Mouse (Mus musculus) liver, adult 2 months (tissue): ENCODE results near the gene Pgm1.

Experiments
- CTCF ChIP-seq: fragments of 200-500 bp; IDR thresholded peaks from 2 replicates; pipeline ENCODE4 v1.5.1; 2011; ENCODE audit warnings: low read depth, low read length, control low read depth
- POLR2A ChIP-seq: fragments of 200-500 bp; IDR thresholded peaks from 2 replicates; pipeline ENCODE4 v1.6.1; 2011; ENCODE audit warnings: low read length, control low read depth; ENCODE audit not compliant: insufficient read depth; ENCODE audit errors: extremely low read depth

DNA sequence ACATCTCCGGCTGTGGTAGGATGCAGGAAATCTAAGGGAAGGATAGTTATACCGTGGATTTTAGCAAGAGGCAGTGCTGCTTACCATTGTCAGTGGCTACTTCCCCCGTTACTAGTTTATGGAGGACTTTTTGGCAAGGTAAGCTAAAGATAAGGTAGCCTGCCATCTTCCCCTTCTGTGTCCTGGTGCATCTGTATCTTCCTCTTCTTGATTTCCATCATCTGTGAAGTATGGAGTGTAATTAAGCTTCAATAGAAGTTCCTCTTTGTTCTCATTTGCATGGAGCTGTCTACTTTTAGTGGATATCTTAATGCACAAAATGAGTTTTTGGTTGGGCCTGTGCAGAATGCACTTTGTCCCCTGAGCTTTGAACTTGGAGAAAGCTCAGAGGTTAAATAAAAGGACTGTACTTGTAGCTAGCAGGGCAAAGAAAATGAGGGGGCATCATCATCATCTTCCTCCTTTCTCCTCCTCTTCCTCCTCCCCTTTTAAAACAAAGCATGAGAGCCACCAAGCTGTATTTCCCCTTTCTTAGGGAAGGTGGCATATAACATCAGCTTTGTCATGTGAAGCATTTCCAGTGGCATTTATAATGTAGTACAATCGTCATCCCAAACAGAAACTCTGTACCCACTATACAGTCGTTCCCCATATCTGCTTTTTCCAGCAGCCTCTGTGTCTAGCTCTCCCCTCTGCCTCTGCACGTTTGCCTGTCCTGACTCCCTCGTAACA lies 29.0 kb downstream of the Pgm1 start:
- TF ChIP-seq CTCF (no peak), POLR2A (no peak)
